9 mouse cellular contexts compared by ENCODE assay signal in the genomic region with DNA sequence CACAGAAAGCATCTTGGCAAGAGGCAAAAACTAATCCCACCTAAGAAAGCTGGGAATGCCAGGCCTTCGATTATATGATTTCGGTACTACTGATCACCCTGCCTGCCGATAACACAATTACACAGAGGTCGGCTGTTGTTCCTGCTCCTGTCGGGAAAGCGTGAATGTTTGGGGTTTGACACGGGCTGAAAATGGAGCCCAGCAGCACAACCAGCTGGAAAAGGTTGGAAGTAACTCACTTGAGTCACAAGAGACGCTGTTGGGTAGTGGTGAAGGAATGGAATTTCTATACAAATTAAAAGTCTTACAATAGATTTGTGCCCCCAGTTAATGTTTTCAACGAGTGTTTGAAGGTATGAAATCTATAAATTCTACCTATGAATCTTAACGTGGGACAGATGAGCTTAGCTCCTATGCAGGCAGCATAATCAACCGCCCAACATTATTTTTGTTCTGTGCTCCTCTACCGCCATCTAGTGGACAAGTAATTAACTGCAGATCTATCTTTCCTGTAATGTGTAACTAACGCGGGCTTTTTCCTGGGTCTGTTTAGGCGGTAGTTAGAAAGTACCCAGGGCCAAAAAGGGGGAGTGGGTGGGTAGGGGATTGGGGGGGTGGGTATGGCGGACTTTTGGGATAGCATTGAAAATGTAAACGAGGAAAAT.
DNase-seq lines count a peak whose midpoint lies in the region; ATAC-seq and TF ChIP-seq lines count a peak whose summit lies in the region.
"Had no signal": no experiment of that assay in that cellular context is flagged by ENCODE, and none has a peak within 500 bp of the region (broad histone marks: within the 10 kb centered on the region; RNA-seq: fewer than 3 reads in every experiment).

No protein-coding gene starts in this region.

- H3K9ac ChIP-seq in hindbrain, embryonic 13.5 days, result no peak overlapping the region
- no peak overlapping the region for H3K9ac ChIP-seq in midbrain, embryonic 15.5 days

- H3K4me1 ChIP-seq in embryonic facial prominence, embryonic 10.5 days, result no peaks in the 10 kb centered on the region
- no peaks in the 10 kb centered on the region for H3K4me1 ChIP-seq in hindbrain, embryonic 13.5 days (replicated peaks)
- 0 out of 2 replicates have a peak, but pooled peaks cover 2% of the 10 kb centered on the region for H3K4me1 ChIP-seq in midbrain, embryonic 15.5 days

- no peak overlapping the region for H3K27ac ChIP-seq in embryonic facial prominence, embryonic 10.5 days (replicated peaks)
- no peak overlapping the region for H3K27ac ChIP-seq in hindbrain, embryonic 13.5 days
- no peak overlapping the region for H3K27ac ChIP-seq in left cerebral cortex, adult 2 months
- no peak overlapping the region for H3K27ac ChIP-seq in midbrain, embryonic 15.5 days

- H3K9me3 ChIP-seq in embryonic facial prominence, embryonic 10.5 days, result no peaks in the 10 kb centered on the region
- no peaks in the 10 kb centered on the region for H3K9me3 ChIP-seq in hindbrain, embryonic 13.5 days
- H3K9me3 ChIP-seq in midbrain, embryonic 15.5 days, result no peaks in the 10 kb centered on the region

- no peaks in the 10 kb centered on the region for H3K27me3 ChIP-seq in embryonic facial prominence, embryonic 10.5 days (replicated peaks; ENCODE audit: low read depth, poor library complexity, severe bottlenecking)
- 0 out of 2 replicates have a peak, but pooled peaks cover 8% of the 10 kb centered on the region for H3K27me3 ChIP-seq in hindbrain, embryonic 13.5 days
- no peaks in the 10 kb centered on the region for H3K27me3 ChIP-seq in midbrain, embryonic 15.5 days (replicated peaks)

- intact Hi-C loops in left cerebral cortex, adult 2 months (cut with DNase I), result no loop called here

- TF ChIP-seq CTCF in left cerebral cortex, adult 2 months (IDR thresholded peaks at IDR 0.05), result peak; percentile 79

- peak; percentile 63 for ATAC-seq in hindbrain, embryonic 13.5 days (ENCODE audit: low FRiP score)
- ATAC-seq in midbrain, embryonic 15.5 days (replicated peaks), result peak; percentile 55

- WGBS in embryonic facial prominence, embryonic 10.5 days, result 28% methylated on average over 17 of the region's 17 CpGs
- 27% methylated on average over 17 of the region's 17 CpGs for WGBS in hindbrain, embryonic 13.5 days
- WGBS in midbrain, embryonic 15.5 days, result 26% methylated on average over 17 of the region's 17 CpGs

- DNase-seq in left cerebral cortex, adult 11 months (ENCODE audit: low spot score), result peak; percentile 58
- DNase-seq in left cerebral cortex, adult 8-10 months (ENCODE audit: low spot score in 2 of 2), result no peak
- peak; percentile 82 for DNase-seq in NIH3T3 (ENCODE audit: low read depth)
- peak; percentile 39 for DNase-seq in embryonic facial prominence, embryonic 10.5 days (ENCODE audit: low spot score)
- DNase-seq in left cerebral cortex, adult 2 months (ENCODE audit: extremely low spot score in 1 of 2, low spot score in 2 of 2), result peak in 1 of 2 experiments; percentile 30
- DNase-seq in urinary bladder, postnatal 36 days (ENCODE audit: low spot score in 2 of 2), result no peak

- H3K36me3 ChIP-seq in embryonic facial prominence, embryonic 10.5 days (replicated peaks), result no peaks in the 10 kb centered on the region
- H3K36me3 ChIP-seq in hindbrain, embryonic 13.5 days, result no peaks in the 10 kb centered on the region
- no peaks in the 10 kb centered on the region for H3K36me3 ChIP-seq in midbrain, embryonic 15.5 days (replicated peaks)

- H3K4me3 ChIP-seq in embryonic facial prominence, embryonic 10.5 days, result no peak overlapping the region
- H3K4me3 ChIP-seq in hindbrain, embryonic 13.5 days, result no peak overlapping the region
- H3K4me3 ChIP-seq in left cerebral cortex, adult 2 months, result peak overlapping the region; percentile 30; the same call in 1 of the 2 replicates
- H3K4me3 ChIP-seq in midbrain, embryonic 15.5 days, result no peak overlapping the region
- H3K4me3 ChIP-seq: myocyte had no signal

- H3K4me2 ChIP-seq in hindbrain, embryonic 13.5 days, result peak overlapping the region; percentile 27
- peak overlapping the region; percentile 33 for H3K4me2 ChIP-seq in midbrain, embryonic 15.5 days

Comparison
In these comparisons a context has a peak if more than half of its experiments do, and no peak if none do; other contexts are left out.
1. DNase-seq: peak in left cerebral cortex, adult 11 months (single experiment), NIH3T3 (single experiment) and embryonic facial prominence, embryonic 10.5 days (single experiment); none in left cerebral cortex, adult 8-10 months (0 of 2) and urinary bladder, postnatal 36 days (0 of 2).